Mouse (Mus musculus) neural tube, embryonic 15.5 days (tissue): ENCODE measurements around the gene Dusp6. TPM values are rescaled to one million over a fixed set of nuclear protein-coding genes. Genes with fewer than 3 reads are reported as not detected.
"Not testable (repeated sequence)": the region's sequence is repeated elsewhere in the genome, so short reads cannot be mapped to it uniquely, and the experiment has no call there.

ENCODE experiments used
- ATAC-seq: fragments of 200-750 bp; cut with Nextera tagmentation; 2 replicates; pipeline ENCODE4 v1.8.0; 2017; ENCODE audit warnings: mild to moderate bottlenecking, moderate TSS enrichment, moderate library complexity; ENCODE audit not compliant: low FRiP score
- H3K27ac ChIP-seq: fragments of 300-500 bp; sonication (generic); replicated peaks from 2 replicates; pipeline ENCODE4 v1.5.1; 2015; ENCODE audit warnings: mild to moderate bottlenecking, inconsistent platforms
- H3K27me3 ChIP-seq: fragments of 300-500 bp; sonication (generic); replicated peaks from 2 replicates; pipeline ENCODE4 v1.6.1; 2015; ENCODE audit warnings: inconsistent platforms
- H3K36me3 ChIP-seq: fragments of 300-500 bp; sonication (generic); 2 replicates; pipeline ENCODE4 v1.6.1; 2015; ENCODE audit warnings: inconsistent platforms
- H3K4me1 ChIP-seq: fragments of 300-500 bp; sonication (generic); 2 replicates; pipeline ENCODE4 v1.6.1; 2015; ENCODE audit warnings: inconsistent platforms
- H3K4me2 ChIP-seq: fragments of 300-500 bp; sonication (generic); 2 replicates; pipeline ENCODE4 v1.6.1; 2015; ENCODE audit warnings: inconsistent platforms, mild to moderate bottlenecking, moderate library complexity
- H3K4me3 ChIP-seq: fragments of 300-500 bp; sonication (generic); replicated peaks from 2 replicates; pipeline ENCODE4 v1.5.1; 2015; ENCODE audit warnings: mild to moderate bottlenecking, inconsistent platforms
- H3K9ac ChIP-seq: fragments of 300-500 bp; sonication (generic); replicated peaks from 2 replicates; pipeline ENCODE4 v1.6.1; 2015; ENCODE audit warnings: mild to moderate bottlenecking, inconsistent platforms
- H3K9me3 ChIP-seq: fragments of 300-500 bp; sonication (generic); replicated peaks from 2 replicates; pipeline ENCODE4 v1.6.1; 2016; ENCODE audit warnings: inconsistent platforms
- WGBS: fragments of 180-500 bp; shearing (Covaris S2); methylation state at CpG from one replicate; pipeline ENCODE4 v1.1.7; 2015; ENCODE audit warnings: mixed read lengths; 5-methylcytosine and 5-hydroxymethylcytosine counted together
- polyA plus RNA-seq: library from polyadenylated mRNA; unstranded; fragments of >200 nt; fragmentation: Nextera tagmentation; extraction: Ambion mirVana; gene quantifications from 2 replicates; pipeline ENCODE4 v1.2.1, GENCODE M21; 2015

Dusp6 gene
- 28.2 and 31.5 TPM in 2 replicates for polyA plus RNA-seq

GRCm38 (mm10) chr10:99262867-99263379 lies at the start of gene Dusp6:
TSS of gene Dusp6 (plus strand) at chr10:99263231.
- Histone ChIP-seq H3K4me3 (peak within 1 kb of the TSS; percentile 79), H3K4me2 (peak within 1 kb of the TSS; percentile 81), H3K27ac (peak within 1 kb of the TSS; percentile 92), H3K4me1 (peaks cover 44% of the 10 kb centered on the region), H3K36me3 (no peaks in the 10 kb centered on the region), H3K9ac (peak within 1 kb of the TSS; percentile 83), H3K9me3 (no peaks in the 10 kb centered on the region), H3K27me3 (peaks cover 5% of the 10 kb centered on the region; the same call in 1 of the 2 replicates)
- peak; percentile 94 for ATAC-seq
- under 1% methylated on average over 29 of the region's 29 CpGs for WGBS

GRCm38 (mm10) chr10:99214421-99215299 lies 48.4 kb upstream of the Dusp6 start:
- Histone ChIP-seq H3K4me3 (no peak overlapping the region), H3K4me1 (no peaks in the 10 kb centered on the region), H3K27ac (no peak overlapping the region), H3K9ac (no peak overlapping the region), H3K4me2 (no peak overlapping the region), H3K36me3 (no peaks in the 10 kb centered on the region), H3K27me3 (no peaks in the 10 kb centered on the region), H3K9me3 (no peaks in the 10 kb centered on the region)
- 92% methylated on average over 15 of the region's 15 CpGs for WGBS
- ATAC-seq, result no peak

- 90% methylated on average over 15 of the region's 15 CpGs for WGBS
- H3K4me2 ChIP-seq, ATAC-seq, H3K27me3 ChIP-seq, H3K36me3 ChIP-seq, H3K9me3 ChIP-seq, H3K4me3 ChIP-seq, H3K4me1 ChIP-seq, H3K27ac ChIP-seq, H3K9ac ChIP-seq: not testable (repeated sequence)
Observed at GRCm38 (mm10) chr10:99216570-99216969, 46.5 kb upstream of the Dusp6 start.

GRCm38 (mm10) chr10:99221540-99221939 lies 41.5 kb upstream of the Dusp6 start:
- H3K4me1 ChIP-seq, result no peaks in the 10 kb centered on the region
- H3K36me3 ChIP-seq, result no peaks in the 10 kb centered on the region
- WGBS, result 95% methylated on average over 8 of the region's 8 CpGs
- no peak overlapping the region for H3K27ac ChIP-seq
- H3K9me3 ChIP-seq, result no peaks in the 10 kb centered on the region
- no peak overlapping the region for H3K4me3 ChIP-seq
- ATAC-seq, result no peak
- no peak overlapping the region for H3K4me2 ChIP-seq
- H3K9ac ChIP-seq, result no peak overlapping the region
- H3K27me3 ChIP-seq, result no peaks in the 10 kb centered on the region

GRCm38 (mm10) chr10:99222726-99223125 lies 40.3 kb upstream of the Dusp6 start:
- Histone ChIP-seq H3K27ac (no peak overlapping the region), H3K4me2 (no peak overlapping the region), H3K27me3 (no peaks in the 10 kb centered on the region), H3K4me3 (no peak overlapping the region), H3K9ac (no peak overlapping the region), H3K9me3 (no peaks in the 10 kb centered on the region), H3K36me3 (no peaks in the 10 kb centered on the region), H3K4me1 (0 out of 2 replicates have a peak, but pooled peaks cover 3% of the 10 kb centered on the region)
- WGBS, result 83% methylated on average over 5 of the region's 5 CpGs
- no peak for ATAC-seq

GRCm38 (mm10) chr10:99224218-99224617 lies 38.8 kb upstream of the Dusp6 start:
- Histone ChIP-seq H3K27ac (no peak overlapping the region), H3K36me3 (no peaks in the 10 kb centered on the region), H3K27me3 (no peaks in the 10 kb centered on the region), H3K4me1 (peaks cover 17% of the 10 kb centered on the region), H3K4me3 (no peak overlapping the region), H3K9me3 (no peaks in the 10 kb centered on the region), H3K4me2 (no peak overlapping the region), H3K9ac (no peak overlapping the region)
- ATAC-seq, result no peak
- 74% methylated on average over 3 of the region's 3 CpGs for WGBS

GRCm38 (mm10) chr10:99226782-99227181 lies 36.2 kb upstream of the Dusp6 start:
- no peaks in the 10 kb centered on the region for H3K36me3 ChIP-seq
- WGBS, result 95% methylated on average over 5 of the region's 5 CpGs
- H3K27me3 ChIP-seq, result no peaks in the 10 kb centered on the region
- H3K9ac ChIP-seq, result no peak overlapping the region
- ATAC-seq, result no peak
- no peak overlapping the region for H3K4me3 ChIP-seq
- H3K4me1 ChIP-seq, result peaks cover 20% of the 10 kb centered on the region
- no peak overlapping the region for H3K4me2 ChIP-seq
- H3K27ac ChIP-seq, result no peak overlapping the region
- H3K9me3 ChIP-seq, result no peaks in the 10 kb centered on the region

GRCm38 (mm10) chr10:99227968-99228864 lies 34.8 kb upstream of the Dusp6 start:
- H3K4me3 ChIP-seq, result 0 out of 2 replicates have a peak overlapping the region, but pooled peaks have one; percentile 8
- ATAC-seq, result no peak; the same call in none of the 2 replicates
- peak overlapping the region; percentile 35 for H3K4me2 ChIP-seq
- H3K9me3 ChIP-seq, result no peaks in the 10 kb centered on the region
- WGBS, result 37% methylated on average over 17 of the region's 17 CpGs
- peak overlapping the region; percentile 60 for H3K27ac ChIP-seq
- H3K9ac ChIP-seq, result no peak overlapping the region
- no peaks in the 10 kb centered on the region for H3K36me3 ChIP-seq
- peaks cover 20% of the 10 kb centered on the region for H3K4me1 ChIP-seq
- H3K27me3 ChIP-seq, result no peaks in the 10 kb centered on the region

GRCm38 (mm10) chr10:99229031-99229684 lies 33.9 kb upstream of the Dusp6 start:
- Histone ChIP-seq H3K4me2 (peak overlapping the region; percentile 35), H3K27me3 (no peaks in the 10 kb centered on the region), H3K4me3 (no peak overlapping the region), H3K36me3 (no peaks in the 10 kb centered on the region), H3K9ac (no peak overlapping the region), H3K9me3 (no peaks in the 10 kb centered on the region), H3K27ac (peak overlapping the region; percentile 56; the same call in 1 of the 2 replicates), H3K4me1 (peaks cover 20% of the 10 kb centered on the region)
- ATAC-seq, result no peak
- 14% methylated on average over 16 of the region's 16 CpGs for WGBS

- H3K4me3 ChIP-seq, result no peak overlapping the region
- 83% methylated on average over 7 of the region's 7 CpGs for WGBS
Observed at GRCm38 (mm10) chr10:99232518-99233227, 30.4 kb upstream of the Dusp6 start.

More at GRCm38 (mm10) chr10:99232518-99233227, 30.4 kb upstream of the Dusp6 start:
- H3K27ac ChIP-seq, result no peak overlapping the region
- H3K4me2 ChIP-seq, result no peak overlapping the region
- H3K27me3 ChIP-seq, result no peaks in the 10 kb centered on the region
- ATAC-seq, result no peak
- no peaks in the 10 kb centered on the region for H3K36me3 ChIP-seq
- peaks cover 16% of the 10 kb centered on the region for H3K4me1 ChIP-seq
- H3K9me3 ChIP-seq, result no peaks in the 10 kb centered on the region
- H3K9ac ChIP-seq, result no peak overlapping the region
